8 mouse cellular contexts compared by ENCODE assay signal in the genomic region with DNA sequence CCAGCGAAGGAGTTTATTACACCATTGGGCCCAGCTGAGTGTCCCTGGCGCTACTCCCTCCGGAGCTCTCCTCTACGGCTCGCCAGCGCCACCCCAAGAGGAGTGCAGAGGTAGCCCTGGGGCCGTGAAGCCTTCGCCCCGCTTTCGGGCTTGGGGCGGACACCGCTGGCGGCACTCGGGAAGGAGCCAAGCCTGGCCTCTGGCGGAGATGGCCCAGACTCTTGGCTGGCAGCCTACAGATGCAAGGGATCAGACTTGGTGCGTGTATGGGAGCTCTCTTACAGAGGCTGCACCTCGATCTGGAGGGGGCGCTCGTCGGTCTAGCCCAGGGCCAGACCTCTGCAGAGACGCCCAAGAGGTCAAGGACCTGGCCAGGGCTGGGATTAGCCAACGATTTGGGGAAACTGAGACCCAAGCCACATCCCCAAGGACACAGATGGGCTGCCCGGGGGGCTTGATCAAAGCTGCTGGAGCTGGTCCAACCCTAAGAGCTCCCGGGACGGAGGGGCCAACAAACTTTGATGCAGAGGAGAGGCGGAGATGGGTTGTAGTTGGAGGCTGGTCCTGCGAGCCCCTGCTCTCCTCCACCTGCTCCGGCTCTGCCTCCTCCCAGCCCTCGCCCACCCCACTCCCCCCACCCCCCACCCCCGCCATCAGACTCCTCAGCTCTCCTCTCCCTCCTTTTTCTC. TPM values are rescaled to one million over a fixed set of nuclear protein-coding genes. Genes with fewer than 3 reads are reported as not detected.
DNase-seq lines count a peak whose midpoint lies in the region; ATAC-seq and TF ChIP-seq lines count a peak whose summit lies in the region.

No protein-coding gene starts in this region.

- POLR2A ChIA-PET in Patski (lab: Charles Lee), result no interaction called here

- peak overlapping the region; percentile 71 for H3K4me2 ChIP-seq in forebrain, postnatal 0 days (ENCODE audit: low read depth)
- peak overlapping the region; percentile 99 for H3K4me2 ChIP-seq in hindbrain, embryonic 11.5 days (replicated peaks; ENCODE audit: low read depth, low read length)
- H3K4me2 ChIP-seq in stomach, embryonic 15.5 days, result peak overlapping the region; percentile 64

- H3K4me1 ChIP-seq in cerebellum, adult 2 months (ENCODE audit: control insufficient read depth, insufficient read depth, low read length), result no peaks in the 10 kb centered on the region
- no peaks in the 10 kb centered on the region for H3K4me1 ChIP-seq in forebrain, postnatal 0 days (ENCODE audit: insufficient read depth)
- H3K4me1 ChIP-seq in hindbrain, embryonic 11.5 days (replicated peaks; ENCODE audit: control insufficient read depth, insufficient read depth, low read length), result no peaks in the 10 kb centered on the region
- H3K4me1 ChIP-seq in stomach, embryonic 15.5 days, result peaks cover 21% of the 10 kb centered on the region

- H3K27me3 ChIP-seq in Patski, result peaks cover 77% of the 10 kb centered on the region
- H3K27me3 ChIP-seq in cerebellum, adult 2 months (ENCODE audit: control insufficient read depth, insufficient read depth, low read length), result peaks cover 4% of the 10 kb centered on the region; the same call in 1 of the 2 replicates
- H3K27me3 ChIP-seq in forebrain, postnatal 0 days (ENCODE audit: insufficient read depth, low read length), result peaks cover 91% of the 10 kb centered on the region
- H3K27me3 ChIP-seq in hindbrain, embryonic 11.5 days (ENCODE audit: control insufficient read depth, insufficient read depth, low read length), result peaks cover 46% of the 10 kb centered on the region
- peaks cover 79% of the 10 kb centered on the region for H3K27me3 ChIP-seq in stomach, embryonic 15.5 days (replicated peaks)

- H3K9ac ChIP-seq in forebrain, postnatal 0 days, result no peak overlapping the region
- peak overlapping the region; percentile 52; the same call in 1 of the 2 replicates for H3K9ac ChIP-seq in hindbrain, embryonic 11.5 days (ENCODE audit: low read depth, low read length)
- H3K9ac ChIP-seq in stomach, embryonic 15.5 days, result no peak overlapping the region

- H3K4me3 ChIP-seq in cerebellum, adult 2 months (replicated peaks; ENCODE audit: insufficient read depth, low read depth, low read length), result no peak overlapping the region
- peak overlapping the region; percentile 42 for H3K4me3 ChIP-seq in forebrain, postnatal 0 days (ENCODE audit: low read depth, low read length)
- H3K4me3 ChIP-seq in hindbrain, embryonic 11.5 days (ENCODE audit: low read depth, low read length), result peak overlapping the region; percentile 46
- H3K4me3 ChIP-seq in stomach, embryonic 15.5 days (replicated peaks), result peak overlapping the region; percentile 36

- ATAC-seq in Patski, result peak; percentile 10
- peak; percentile 61 for ATAC-seq in forebrain, postnatal 0 days
- ATAC-seq in hindbrain, embryonic 11.5 days (ENCODE audit: low FRiP score), result peak; percentile 82
- ATAC-seq in stomach, embryonic 15.5 days (ENCODE audit: insufficient read depth, low FRiP score, low read depth), result peak; percentile 31; the same call in 1 of the 2 replicates
- ATAC-seq in inflammation-experienced regulatory T-cells, adult 6 months, result no peak

- no peak for TF ChIP-seq POLR2A in cerebellum, adult 2 months (IDR thresholded peaks at IDR 0.05; ENCODE audit: borderline replicate concordance, insufficient read depth, low read length)

- CTCF ChIA-PET in Patski (lab: Charles Lee), result no interaction called here

- in situ Hi-C loops in Patski (cut with MboI; ENCODE audit: low pct_unique_long_range_greater_than_20kb), result no loop called here

- DNase-seq in Patski (ENCODE audit: low read depth, low spot score), result no peak
- peak; percentile 25 to 27 for DNase-seq in cerebellum, adult 2 months
- peak; percentile 42 for DNase-seq in forebrain, postnatal 0 days
- DNase-seq in hindbrain, embryonic 11.5 days (ENCODE audit: low spot score), result peak; percentile 81
- DNase-seq in layer of hippocampus, postnatal 36 days, result peak; percentile 14 to 18
- peak; percentile 58 for DNase-seq in mesoderm, embryonic 11.5 days (ENCODE audit: low read depth, low spot score)

- H3K36me3 ChIP-seq in forebrain, postnatal 0 days (ENCODE audit: insufficient read depth), result no peaks in the 10 kb centered on the region
- H3K36me3 ChIP-seq in hindbrain, embryonic 11.5 days (ENCODE audit: control insufficient read depth, insufficient read depth, low read length), result no peaks in the 10 kb centered on the region
- H3K36me3 ChIP-seq in stomach, embryonic 15.5 days, result no peaks in the 10 kb centered on the region

- no peak for TF ChIP-seq CTCF in Patski (IDR thresholded peaks at IDR 0.05)
- TF ChIP-seq CTCF in cerebellum, adult 2 months (IDR thresholded peaks at IDR 0.05; ENCODE audit: borderline replicate concordance, insufficient read depth, low read depth, low read length), result peak; percentile 24; the same call in 1 of the 2 replicates
- TF ChIP-seq CTCF in forebrain, postnatal 0 days (IDR thresholded peaks at IDR 0.05; ENCODE audit: low read depth), result peak; percentile 36

- whole genome bisulfite sequencing in cerebellum, adult 2 months, result under 1% methylated on average over 29 of the region's 30 CpGs
- 2% methylated on average over 28 of the region's 30 CpGs for WGBS in forebrain, postnatal 0 days
- 0% methylated on average over 28 of the region's 30 CpGs for WGBS in hindbrain, embryonic 11.5 days
- under 1% methylated on average over 29 of the region's 30 CpGs for WGBS in stomach, embryonic 15.5 days

- no peaks in the 10 kb centered on the region for H3K9me3 ChIP-seq in forebrain, postnatal 0 days (ENCODE audit: low read length)
- no peaks in the 10 kb centered on the region for H3K9me3 ChIP-seq in hindbrain, embryonic 11.5 days (ENCODE audit: control insufficient read depth, low read length)
- no peaks in the 10 kb centered on the region for H3K9me3 ChIP-seq in stomach, embryonic 15.5 days

- no peak overlapping the region for H3K27ac ChIP-seq in cerebellum, adult 2 months (ENCODE audit: insufficient read depth, low read length)
- no peak overlapping the region for H3K27ac ChIP-seq in forebrain, postnatal 0 days (ENCODE audit: low read depth, low read length)
- no peak overlapping the region for H3K27ac ChIP-seq in hindbrain, embryonic 11.5 days (ENCODE audit: low read depth, low read length)
- no peak overlapping the region for H3K27ac ChIP-seq in stomach, embryonic 15.5 days

RNA-seq across cellular contexts. Expression of a gene that starts 0.4 kb away (rescaled TPM):
- not detected for polyA plus RNA-seq in Patski (2021)
- 0.30 and 0.41 TPM in 2 replicates for polyA plus RNA-seq in cerebellum, adult 2 months (2012; rRNA removed)
- total RNA-seq in forebrain, postnatal 0 days (2014; rRNA removed), result 0.46 and 1.4 TPM in 2 replicates
- polyA plus RNA-seq in forebrain, postnatal 0 days (2015; fragmentation: Nextera tagmentation; extraction: Ambion mirVana), result 0.11 and 0.68 TPM in 2 replicates
- polyA plus RNA-seq in hindbrain, embryonic 11.5 days (2014; fragmentation: Nextera tagmentation; extraction: Ambion mirVana), result 0.69 and 0.71 TPM in 2 replicates
- total RNA-seq in layer of hippocampus, postnatal 36 days (2021), result under 1 TPM; 0.13 to 0.15 TPM
- 0.04 and 0.09 TPM in 2 replicates for polyA plus RNA-seq in stomach, embryonic 15.5 days (2015; fragmentation: Nextera tagmentation; extraction: Ambion mirVana)
- not detected for polyA plus RNA-seq in inflammation-experienced regulatory T-cells, adult 6 months (2017; shearing (Covaris generic))
